ENCODE assay signal across 19 mouse cellular contexts in genomic region chr11:76154861-76155260, GRCm38 (mm10).
"Had no signal": no experiment of that assay in that cellular context is flagged by ENCODE, and none has a peak within 500 bp of the region (broad histone marks: within the 10 kb centered on the region; RNA-seq: fewer than 3 reads in every experiment).

No protein-coding gene starts in this region.

- H3K27me3 ChIP-seq: liver, embryonic 13.5 days; midbrain, embryonic 12.5 days; neural tube, embryonic 12.5 days; neural tube, embryonic 15.5 days had no signal

- H3K4me2 ChIP-seq: liver, embryonic 13.5 days; midbrain, embryonic 12.5 days; neural tube, embryonic 12.5 days; neural tube, embryonic 15.5 days had no signal

- H3K9ac ChIP-seq: liver, embryonic 13.5 days; midbrain, embryonic 12.5 days; neural tube, embryonic 12.5 days; neural tube, embryonic 15.5 days had no signal

- ATAC-seq: midbrain, embryonic 16.5 days had no signal

- DNase-seq: kidney, adult 18-20 months; kidney, adult 9 months; kidney, postnatal 14 days; layer of hippocampus, adult 9-11 months; liver, embryonic 13.5 days; lung, adult 2 months; right cerebral cortex, adult 18-20 months; right cerebral cortex, postnatal 14 days; right cerebral cortex, postnatal 4 days; thymus, adult 2 months; thymus, postnatal 14 days; thymus, postnatal 4 days had no signal

- H3K4me3 ChIP-seq: layer of hippocampus, adult 2 months; liver, embryonic 13.5 days; midbrain, embryonic 12.5 days; neural tube, embryonic 12.5 days; neural tube, embryonic 15.5 days had no signal

- H3K4me1 ChIP-seq: midbrain, embryonic 12.5 days; neural tube, embryonic 12.5 days; neural tube, embryonic 15.5 days had no signal

- H3K9me3 ChIP-seq: liver, embryonic 13.5 days; midbrain, embryonic 12.5 days; neural tube, embryonic 12.5 days; neural tube, embryonic 15.5 days had no signal

- H3K27ac ChIP-seq: layer of hippocampus, adult 2 months; liver, embryonic 13.5 days; macrophage; midbrain, embryonic 12.5 days; neural tube, embryonic 12.5 days; neural tube, embryonic 15.5 days; stomach, postnatal 0 days had no signal
